Mouse (Mus musculus): ENCODE results near the gene Kcmf1. TPM values are rescaled to one million over a fixed set of nuclear protein-coding genes. Genes with fewer than 3 reads are reported as not detected.

The Kcmf1 gene
- total RNA-seq, 1 experiment from 2014 or later: 123 TPM

GRCm38 (mm10) chr6:72902254-72902990 lies 2.6 kb upstream of the Kcmf1 start:
- no peak for ATAC-seq (ENCODE audit: extremely low read depth, insufficient number of reproducible peaks, low FRiP score, poor library complexity, severe bottlenecking)

- ATAC-seq (ENCODE audit: extremely low read depth, insufficient number of reproducible peaks, low FRiP score, poor library complexity, severe bottlenecking): no peak
Observed at GRCm38 (mm10) chr6:72900952-72901351, 1.2 kb upstream of the Kcmf1 start.

GRCm38 (mm10) chr6:72899201-72899780 lies 488 bp downstream of the Kcmf1 start:
- ATAC-seq (ENCODE audit: extremely low read depth, insufficient number of reproducible peaks, low FRiP score, poor library complexity, severe bottlenecking): no peak

- ATAC-seq (ENCODE audit: extremely low read depth, insufficient number of reproducible peaks, low FRiP score, poor library complexity, severe bottlenecking): peak; percentile 65
Observed at GRCm38 (mm10) chr6:72898244-72899200, 1.3 kb downstream of the Kcmf1 start.

GRCm38 (mm10) chr6:72895000-72895399 lies 4.8 kb downstream of the Kcmf1 start:
- ATAC-seq (ENCODE audit: extremely low read depth, insufficient number of reproducible peaks, low FRiP score, poor library complexity, severe bottlenecking): no peak

- 0 out of 2 replicates have a peak, but pooled peaks have one; percentile 16 for ATAC-seq (ENCODE audit: extremely low read depth, insufficient number of reproducible peaks, low FRiP score, poor library complexity, severe bottlenecking)
Observed at GRCm38 (mm10) chr6:72891238-72891637, 8.5 kb downstream of the Kcmf1 start.

- no peak for ATAC-seq (ENCODE audit: extremely low read depth, insufficient number of reproducible peaks, low FRiP score, poor library complexity, severe bottlenecking)
Observed at GRCm38 (mm10) chr6:72888655-72889054, 11.1 kb downstream of the Kcmf1 start.

GRCm38 (mm10) chr6:72885268-72885667 lies 14.5 kb downstream of the Kcmf1 start:
- no peak for ATAC-seq (ENCODE audit: extremely low read depth, insufficient number of reproducible peaks, low FRiP score, poor library complexity, severe bottlenecking)

GRCm38 (mm10) chr6:72884767-72885166 lies 15.0 kb downstream of the Kcmf1 start:
- no peak for ATAC-seq (ENCODE audit: extremely low read depth, insufficient number of reproducible peaks, low FRiP score, poor library complexity, severe bottlenecking)

GRCm38 (mm10) chr6:72882661-72883458 lies 16.9 kb downstream of the Kcmf1 start:
- no peak for ATAC-seq (ENCODE audit: extremely low read depth, insufficient number of reproducible peaks, low FRiP score, poor library complexity, severe bottlenecking)

GRCm38 (mm10) chr6:72882222-72882621 lies 17.6 kb downstream of the Kcmf1 start:
- ATAC-seq (ENCODE audit: extremely low read depth, insufficient number of reproducible peaks, low FRiP score, poor library complexity, severe bottlenecking): no peak

GRCm38 (mm10) chr6:72881619-72881979 lies 18.2 kb downstream of the Kcmf1 start:
- ATAC-seq (ENCODE audit: extremely low read depth, insufficient number of reproducible peaks, low FRiP score, poor library complexity, severe bottlenecking): no peak

GRCm38 (mm10) chr6:72880913-72881618 lies 18.7 kb downstream of the Kcmf1 start:
- ATAC-seq (ENCODE audit: extremely low read depth, insufficient number of reproducible peaks, low FRiP score, poor library complexity, severe bottlenecking): peak; percentile 63; the same call in 1 of the 2 replicates

- no peak for ATAC-seq (ENCODE audit: extremely low read depth, insufficient number of reproducible peaks, low FRiP score, poor library complexity, severe bottlenecking)
Observed at GRCm38 (mm10) chr6:72876629-72877028, 23.1 kb downstream of the Kcmf1 start.

GRCm38 (mm10) chr6:72873338-72873737 lies 26.4 kb downstream of the Kcmf1 start:
- no peak for ATAC-seq (ENCODE audit: extremely low read depth, insufficient number of reproducible peaks, low FRiP score, poor library complexity, severe bottlenecking)

GRCm38 (mm10) chr6:72872276-72872675 lies 27.5 kb downstream of the Kcmf1 start:
- ATAC-seq (ENCODE audit: extremely low read depth, insufficient number of reproducible peaks, low FRiP score, poor library complexity, severe bottlenecking): no peak

GRCm38 (mm10) chr6:72869601-72870000 lies 30.2 kb downstream of the Kcmf1 start:
- no peak for ATAC-seq (ENCODE audit: extremely low read depth, insufficient number of reproducible peaks, low FRiP score, poor library complexity, severe bottlenecking)

GRCm38 (mm10) chr6:72868688-72869087 lies 31.1 kb downstream of the Kcmf1 start:
- ATAC-seq (ENCODE audit: extremely low read depth, insufficient number of reproducible peaks, low FRiP score, poor library complexity, severe bottlenecking): no peak
